Mouse (Mus musculus): Measurements from ENCODE around the gene Slc2a1.

DNA sequence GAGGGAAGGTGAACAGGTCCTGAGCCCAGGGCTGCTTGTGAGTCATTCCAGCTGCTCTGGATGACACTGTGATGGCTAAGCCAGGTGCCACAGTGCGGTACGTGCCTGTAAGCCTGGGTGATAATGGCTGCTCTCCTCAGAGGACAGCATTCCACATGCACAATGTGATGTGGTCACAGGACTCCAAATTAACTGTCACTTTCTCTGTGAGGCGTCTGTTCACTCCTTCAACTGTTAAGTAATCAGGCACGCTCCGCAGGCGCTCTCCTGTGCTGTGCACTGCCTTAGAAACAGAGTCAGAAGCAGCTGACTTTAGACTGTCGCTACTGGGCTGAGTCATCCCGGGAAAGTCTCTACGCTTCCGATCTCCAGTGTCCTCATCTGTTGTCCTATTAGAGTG, 32.7 kb downstream of the Slc2a1 start:
- no peak for TF ChIP-seq ZC3H11A (IDR thresholded peaks at IDR 0.05; ENCODE audit: borderline replicate concordance, low read depth, low read length)
- TF ChIP-seq MAFK (IDR thresholded peaks at IDR 0.05; ENCODE audit: insufficient read depth, low read depth, low read length) = peak; percentile 18; the same call in 1 of the 2 replicates
- TF ChIP-seq HCFC1 (IDR thresholded peaks at IDR 0.05; ENCODE audit: borderline replicate concordance, insufficient read depth, low read length) = no peak
- TF ChIP-seq ZNF384 (IDR thresholded peaks at IDR 0.05; ENCODE audit: low read depth, low read length) = no peak
- TF ChIP-seq CHD2 (IDR thresholded peaks at IDR 0.05; ENCODE audit: low read depth, low read length) = no peak
